Mouse (Mus musculus) lung, postnatal 0 days (tissue): Measurements from ENCODE around the gene Nisch. TPM values are rescaled to one million over a fixed set of nuclear protein-coding genes. Genes with fewer than 3 reads are reported as not detected.

Experiments
- ATAC-seq: fragments of 200-750 bp; cut with Nextera tagmentation; 2 replicates; pipeline ENCODE4 v1.8.0; 2017; ENCODE audit warnings: moderate library complexity
- DNase-seq: peaks from one replicate; pipeline ENCODE4 v3.0.0-alpha.2; 2016; ENCODE audit warnings: low spot score
- H3K27ac ChIP-seq: fragments of 300-500 bp; sonication (generic); 2 replicates; pipeline ENCODE4 v1.5.1; 2014; ENCODE audit warnings: antibody characterized with exemption, mild to moderate bottlenecking, low read length, mixed read lengths
- H3K27me3 ChIP-seq: fragments of 300-500 bp; sonication (generic); replicated peaks from 2 replicates; pipeline ENCODE4 v1.6.1; 2014; ENCODE audit warnings: low read length, mixed read lengths; ENCODE audit not compliant: insufficient read depth
- H3K36me3 ChIP-seq: fragments of 300-500 bp; sonication (generic); 2 replicates; pipeline ENCODE4 v1.6.1; 2014; ENCODE audit warnings: low read length, mixed read lengths; ENCODE audit not compliant: insufficient read depth
- H3K4me1 ChIP-seq: fragments of 300-500 bp; sonication (generic); 2 replicates; pipeline ENCODE4 v1.6.1; 2014; ENCODE audit warnings: antibody characterized with exemption, low read depth, low read length, mixed read lengths; ENCODE audit not compliant: insufficient read depth
- H3K4me2 ChIP-seq: fragments of 300-500 bp; sonication (generic); replicated peaks from 2 replicates; pipeline ENCODE4 v1.6.1; 2014; ENCODE audit warnings: low read depth, mild to moderate bottlenecking, low read length, moderate library complexity, mixed read lengths
- H3K4me3 ChIP-seq: fragments of 300-500 bp; sonication (generic); 2 replicates; pipeline ENCODE4 v1.5.1; 2014; ENCODE audit warnings: low read depth, low read length
- H3K9ac ChIP-seq: fragments of 300-500 bp; sonication (generic); replicated peaks from 2 replicates; pipeline ENCODE4 v1.6.1; 2014; ENCODE audit warnings: low read depth, mild to moderate bottlenecking
- H3K9me3 ChIP-seq: fragments of 300-500 bp; sonication (generic); 2 replicates; pipeline ENCODE4 v1.6.1; 2016; ENCODE audit warnings: low read length, mixed read lengths
- CTCF ChIP-seq: IDR thresholded peaks from 2 replicates; pipeline ENCODE4 v1.5.1; 2016; ENCODE audit warnings: antibody characterized with exemption, mild to moderate bottlenecking
- EP300 ChIP-seq: IDR thresholded peaks from 2 replicates; pipeline ENCODE4 v1.6.1; 2016; ENCODE audit warnings: antibody characterized with exemption, mild to moderate bottlenecking, control low read depth
- WGBS: fragments of 180-500 bp; shearing (Covaris S2); extraction: QIAGEN DNeasy Blood & Tissue Kit; methylation state at CpG from one replicate; pipeline ENCODE4 v1.1.7; 2014; 5-methylcytosine and 5-hydroxymethylcytosine counted together
- polyA plus RNA-seq: library from polyadenylated mRNA; unstranded; fragments of >200 nt; fragmentation: Nextera tagmentation; extraction: Ambion mirVana; gene quantifications from 2 replicates; pipeline ENCODE4 v1.2.1, GENCODE M21; 2015

Gene Nisch
- polyA plus RNA-seq, 1 experiment from 2014 or later, result 196 TPM

DNA sequence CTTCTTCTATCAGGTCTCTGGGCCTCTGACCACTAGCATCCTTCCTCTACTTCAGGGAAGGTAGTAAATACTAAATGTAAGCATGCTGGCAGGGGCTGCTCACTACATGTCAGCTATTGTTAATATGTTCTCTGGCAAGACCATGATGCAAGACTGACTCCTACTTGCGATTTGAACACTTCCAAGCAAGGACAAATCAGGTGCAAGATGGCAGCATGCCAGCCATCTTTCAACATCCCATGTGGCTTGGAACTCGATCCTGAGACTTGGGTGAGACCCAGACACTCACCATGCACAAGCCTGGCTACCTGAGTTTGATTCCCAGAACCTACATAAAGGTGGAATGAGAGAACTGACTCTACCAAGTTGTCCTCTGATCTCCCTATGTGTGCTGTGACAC lies 24.8 kb downstream of the Nisch start:
- DNase-seq, result peak; percentile 39
- ATAC-seq, result no peak
- no peak overlapping the region for H3K4me2 ChIP-seq
- no peaks in the 10 kb centered on the region for H3K9me3 ChIP-seq
- 33% methylated on average over 2 of the region's 2 CpGs for whole genome bisulfite sequencing
- no peak overlapping the region for H3K9ac ChIP-seq
- TF ChIP-seq EP300, result no peak
- no peak for TF ChIP-seq CTCF
- H3K27ac ChIP-seq, result no peak overlapping the region
- no peaks in the 10 kb centered on the region for H3K27me3 ChIP-seq
- no peak overlapping the region for H3K4me3 ChIP-seq
- H3K36me3 ChIP-seq, result peaks cover 38% of the 10 kb centered on the region
- H3K4me1 ChIP-seq, result peaks cover 23% of the 10 kb centered on the region; the same call in 1 of the 2 replicates

DNA sequence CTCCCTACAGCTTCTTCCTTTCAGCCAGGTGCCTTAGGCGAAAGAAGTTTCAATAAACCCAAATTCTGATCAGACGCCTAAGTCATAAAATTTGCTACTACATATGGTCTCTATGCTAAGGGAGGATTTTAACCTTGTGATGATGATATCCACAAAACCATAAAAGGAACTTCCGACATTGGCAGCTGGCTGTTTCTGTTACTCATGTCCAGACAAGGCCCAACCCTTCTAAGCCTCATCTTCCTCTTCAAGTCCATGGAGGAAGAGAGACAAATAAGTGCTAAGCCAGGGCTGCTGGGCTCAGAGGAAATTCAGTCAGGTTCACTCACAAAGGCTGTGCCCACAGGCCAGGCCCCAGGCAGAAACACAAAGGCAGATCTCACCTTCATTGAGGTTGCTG lies 27.4 kb downstream of the Nisch start:
- no peak for ATAC-seq
- 86% methylated on average over 3 of the region's 3 CpGs for WGBS
- Histone ChIP-seq H3K9me3 (no peaks in the 10 kb centered on the region), H3K27me3 (no peaks in the 10 kb centered on the region), H3K36me3 (peaks cover 56% of the 10 kb centered on the region), H3K4me3 (no peak overlapping the region), H3K9ac (0 out of 2 replicates have a peak overlapping the region, but pooled peaks have one; percentile 5), H3K4me2 (no peak overlapping the region), H3K27ac (peak overlapping the region; percentile 77), H3K4me1 (peaks cover 8% of the 10 kb centered on the region; the same call in 1 of the 2 replicates)
- DNase-seq, result no peak
- TF ChIP-seq CTCF (no peak), EP300 (no peak)

DNA sequence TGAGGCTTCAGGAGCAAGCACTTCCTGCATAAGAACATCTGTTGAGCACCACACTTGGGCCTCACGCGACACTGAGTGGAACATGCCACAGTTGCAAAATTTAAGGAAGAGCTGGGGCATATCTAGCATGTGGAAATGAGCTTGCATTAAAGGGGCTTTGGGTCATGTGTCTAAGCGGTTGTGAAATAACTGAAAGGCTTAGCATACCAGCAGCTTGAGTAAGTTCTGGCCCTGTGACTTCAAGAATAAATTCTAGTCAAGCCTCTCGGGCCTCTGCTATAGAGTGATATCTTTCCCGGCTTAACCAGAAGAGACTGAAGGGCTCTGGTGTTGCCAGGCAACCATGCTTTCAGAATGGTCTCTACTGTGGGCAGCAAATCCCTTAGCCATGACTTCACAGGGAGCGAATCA lies 28.0 kb downstream of the Nisch start:
- peak; percentile 87 for TF ChIP-seq EP300
- TF ChIP-seq CTCF, result no peak
- Histone ChIP-seq H3K9me3 (no peaks in the 10 kb centered on the region), H3K9ac (no peak overlapping the region), H3K4me3 (no peak overlapping the region), H3K36me3 (peaks cover 61% of the 10 kb centered on the region), H3K4me2 (no peak overlapping the region), H3K27me3 (no peaks in the 10 kb centered on the region), H3K4me1 (peaks cover 8% of the 10 kb centered on the region; the same call in 1 of the 2 replicates), H3K27ac (peak overlapping the region; percentile 77)
- peak; percentile 90 for ATAC-seq
- peak; percentile 96 for DNase-seq
- 34% methylated on average over 6 of the region's 6 CpGs for WGBS

DNA sequence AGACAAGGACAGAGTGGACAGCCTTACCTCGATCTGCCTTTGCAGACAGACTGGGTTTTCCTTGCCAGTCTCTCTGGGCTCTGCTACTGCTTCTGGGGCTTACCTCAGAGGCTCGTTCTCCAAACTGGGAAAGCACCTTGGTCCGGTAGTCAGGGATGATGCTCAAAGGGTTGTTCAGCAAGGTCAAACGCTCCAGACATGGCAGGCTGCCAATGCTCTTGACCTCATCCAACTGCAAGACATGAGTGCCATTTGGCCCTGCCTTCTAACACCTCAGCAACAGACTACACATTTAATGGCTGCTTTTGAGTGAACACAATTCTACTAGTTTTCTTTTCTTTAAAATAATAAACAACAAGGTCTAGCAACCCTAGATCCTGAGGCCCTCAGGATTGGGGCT lies 30.1 kb downstream of the Nisch start:
- H3K9ac ChIP-seq, result no peak overlapping the region
- no peaks in the 10 kb centered on the region for H3K9me3 ChIP-seq
- H3K4me2 ChIP-seq, result no peak overlapping the region
- H3K27me3 ChIP-seq, result no peaks in the 10 kb centered on the region
- peak; percentile 68 for DNase-seq
- peaks cover 13% of the 10 kb centered on the region; the same call in 1 of the 2 replicates for H3K4me1 ChIP-seq
- 29% methylated on average over 4 of the region's 4 CpGs for WGBS
- H3K27ac ChIP-seq, result no peak overlapping the region
- H3K4me3 ChIP-seq, result no peak overlapping the region
- peaks cover 70% of the 10 kb centered on the region for H3K36me3 ChIP-seq
- no peak for ATAC-seq
- TF ChIP-seq CTCF, result no peak
- TF ChIP-seq EP300, result no peak

DNA sequence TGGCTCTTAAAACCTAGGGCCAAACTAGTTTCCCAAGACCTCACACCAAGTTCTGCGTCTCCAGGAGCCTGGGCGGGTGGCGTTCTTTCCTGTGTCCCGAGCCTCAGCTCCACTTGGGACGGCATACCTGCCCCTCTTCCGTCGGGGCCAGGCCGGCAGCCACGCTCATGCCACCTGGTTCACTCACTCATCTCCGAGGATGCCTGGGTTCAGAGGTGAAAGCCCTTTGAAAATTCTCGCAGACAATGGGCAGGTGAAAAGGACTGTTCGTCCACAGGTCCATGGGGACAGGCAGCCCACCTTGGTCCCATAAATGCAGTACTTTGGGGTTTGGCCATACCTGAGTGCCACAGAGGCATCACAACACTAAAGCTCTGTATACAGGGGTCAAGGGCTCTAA lies 32.6 kb downstream of the Nisch start:
- no peaks in the 10 kb centered on the region for H3K9me3 ChIP-seq
- ATAC-seq, result no peak
- no peak for TF ChIP-seq CTCF
- no peak for TF ChIP-seq EP300
- H3K4me1 ChIP-seq, result peaks cover 8% of the 10 kb centered on the region; the same call in 1 of the 2 replicates
- DNase-seq, result no peak
- H3K4me2 ChIP-seq, result no peak overlapping the region
- H3K27ac ChIP-seq, result no peak overlapping the region
- H3K4me3 ChIP-seq, result no peak overlapping the region
- no peaks in the 10 kb centered on the region for H3K27me3 ChIP-seq
- H3K9ac ChIP-seq, result no peak overlapping the region
- H3K36me3 ChIP-seq, result peaks cover 64% of the 10 kb centered on the region
- 83% methylated on average over 12 of the region's 12 CpGs for WGBS

DNA sequence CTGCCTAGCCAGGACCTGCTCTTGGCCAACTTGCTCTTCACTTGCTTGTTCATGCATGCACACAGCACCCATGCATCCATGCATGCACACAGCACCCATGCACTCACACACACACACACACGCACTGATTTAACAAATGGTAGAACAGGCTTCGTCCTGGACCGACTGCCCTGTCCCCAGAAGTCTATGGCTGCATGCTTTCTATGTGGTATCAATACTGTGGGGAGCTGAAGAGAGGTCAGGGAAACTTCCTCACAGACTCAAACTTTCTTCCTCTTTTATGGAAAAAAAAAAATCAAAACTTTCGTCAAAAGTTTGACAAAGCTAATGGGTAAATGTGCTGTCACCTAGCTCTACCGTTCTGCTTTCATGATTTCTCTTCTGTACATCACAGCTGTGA lies 33.2 kb downstream of the Nisch start:
- DNase-seq (no peak), ATAC-seq (no peak)
- Histone ChIP-seq H3K9ac (no peak overlapping the region), H3K27me3 (no peaks in the 10 kb centered on the region), H3K27ac (no peak overlapping the region), H3K4me2 (no peak overlapping the region), H3K9me3 (no peaks in the 10 kb centered on the region), H3K36me3 (peaks cover 64% of the 10 kb centered on the region), H3K4me1 (peaks cover 5% of the 10 kb centered on the region; the same call in 1 of the 2 replicates), H3K4me3 (no peak overlapping the region)
- 72% methylated on average over 5 of the region's 5 CpGs for WGBS
- TF ChIP-seq EP300 (no peak), CTCF (no peak)

DNA sequence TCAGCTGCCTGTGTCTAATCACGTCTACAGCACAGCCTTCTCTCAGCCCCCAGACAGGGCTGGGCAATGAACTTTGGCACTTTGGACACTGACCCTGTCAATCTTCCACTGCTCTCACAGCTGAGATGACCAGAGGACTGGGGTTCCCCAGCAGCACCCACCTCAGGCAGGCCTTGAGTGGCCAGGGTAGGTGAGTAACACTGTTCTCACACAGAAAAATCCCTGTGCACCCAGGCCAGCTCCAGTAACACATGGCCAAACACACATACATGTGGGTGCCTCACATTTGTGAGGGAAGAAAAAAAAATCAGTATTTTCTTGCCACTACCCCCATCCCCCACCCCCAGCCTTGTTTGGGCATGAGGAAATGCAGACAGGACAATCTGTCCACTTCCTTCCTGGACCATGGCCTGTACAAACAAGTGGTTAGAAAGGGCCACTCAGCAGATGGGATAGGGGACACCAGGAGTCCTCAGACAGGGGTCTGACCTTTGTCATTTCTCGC lies 33.9 kb downstream of the Nisch start:
- WGBS, result 41% methylated on average over 2 of the region's 2 CpGs
- DNase-seq, result peak; percentile 36
- Histone ChIP-seq H3K27me3 (no peaks in the 10 kb centered on the region), H3K27ac (peak overlapping the region; percentile 35; the same call in 1 of the 2 replicates), H3K4me1 (peaks cover 5% of the 10 kb centered on the region; the same call in 1 of the 2 replicates), H3K9me3 (no peaks in the 10 kb centered on the region), H3K4me3 (no peak overlapping the region), H3K9ac (no peak overlapping the region), H3K36me3 (peaks cover 67% of the 10 kb centered on the region), H3K4me2 (no peak overlapping the region)
- ATAC-seq, result peak; percentile 65
- no peak for TF ChIP-seq CTCF
- no peak for TF ChIP-seq EP300
